Mouse (Mus musculus) activated CD4-positive, CD25-positive, alpha-beta regulatory T cell, adult 4 months (primary cell): ENCODE data around the gene Wdr91. TPM values are rescaled to one million over a fixed set of nuclear protein-coding genes. Genes with fewer than 3 reads are reported as not detected.

Experiments used
- ATAC-seq: one replicate; pipeline ENCODE4 v1.8.0; 2017
- polyA plus RNA-seq, 2 experiments: library from polyadenylated mRNA; unstranded; fragments of 100-300 nt; shearing (Covaris generic); gene quantifications; one replicate each; pipeline ENCODE4 v1.2.1; 2017

The Wdr91 gene
- polyA plus RNA-seq, result 10 to 100 TPM; 17.8 to 22.1 TPM

DNA sequence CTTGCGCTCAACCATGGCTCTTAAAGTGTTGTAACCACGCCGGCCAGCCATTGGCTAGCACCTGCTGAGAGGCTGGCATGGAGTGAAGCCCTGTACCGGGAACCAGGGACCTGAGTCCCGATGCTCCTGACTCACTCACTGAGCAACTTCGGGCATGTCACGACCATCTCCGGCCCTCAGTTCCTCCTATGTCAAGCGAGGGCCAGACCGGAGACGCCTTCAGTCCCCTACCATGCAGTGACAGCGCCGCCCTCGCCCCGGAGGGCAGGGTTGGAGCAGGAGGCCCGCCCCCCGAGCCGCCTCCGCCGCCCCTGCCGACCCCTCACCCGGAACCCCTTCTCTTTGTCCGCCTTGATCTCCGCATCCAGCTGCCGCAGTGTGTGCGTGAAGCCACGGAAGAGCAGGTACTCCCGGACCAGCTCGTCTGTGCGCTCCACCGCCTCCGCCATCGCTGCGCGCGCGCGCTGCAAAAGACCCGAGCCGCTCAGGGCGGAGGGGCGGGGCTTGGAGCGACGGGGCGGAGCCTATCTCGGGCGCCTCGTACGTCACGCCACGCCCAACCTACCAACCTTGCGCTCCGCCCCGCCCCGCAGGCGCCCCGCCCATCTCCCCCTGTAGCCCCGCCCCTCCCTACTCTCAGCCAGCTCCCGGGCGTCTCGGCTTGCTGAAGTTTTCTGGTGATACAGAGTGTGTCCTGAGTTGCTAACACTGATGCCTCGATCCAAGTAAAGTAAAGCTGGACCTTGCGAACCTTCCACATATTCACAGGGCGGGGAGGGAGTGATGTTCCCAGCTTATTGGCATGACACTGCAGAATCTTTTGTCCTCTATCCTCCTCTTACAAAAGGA, at the start of gene Wdr91:
TSS of gene Wdr91 (minus strand) at position 506 of the 849 bp plus-strand sequence.
- peak; percentile 90 for ATAC-seq

GRCm38 (mm10) chr6:34959131-34959530, 48.5 kb upstream of the Wdr91 start:
- ATAC-seq, result no peak

DNA sequence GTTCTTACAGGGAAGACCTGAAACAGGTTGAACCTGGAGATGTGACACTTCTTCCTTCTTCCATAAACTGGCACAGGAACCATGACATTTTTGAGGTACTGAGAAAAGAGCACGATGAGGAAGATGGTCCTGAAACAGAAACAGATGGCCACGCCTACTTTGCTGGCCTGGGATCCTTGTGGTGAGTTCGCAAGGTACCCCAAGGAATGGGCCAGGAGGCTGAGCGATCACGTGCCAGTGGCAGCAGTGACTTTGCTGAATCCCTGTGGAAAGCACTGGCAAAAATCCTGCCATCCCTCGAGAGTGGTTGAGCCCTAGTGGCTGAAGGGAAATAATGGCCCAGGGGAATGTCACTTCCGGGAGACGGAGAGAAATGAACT, 45.2 kb upstream of the Wdr91 start:
- ATAC-seq, result no peak

GRCm38 (mm10) chr6:34954926-34955861, 44.5 kb upstream of the Wdr91 start:
- peak; percentile 90 for ATAC-seq

GRCm38 (mm10) chr6:34951956-34952667, 41.4 kb upstream of the Wdr91 start:
- no peak for ATAC-seq

DNA sequence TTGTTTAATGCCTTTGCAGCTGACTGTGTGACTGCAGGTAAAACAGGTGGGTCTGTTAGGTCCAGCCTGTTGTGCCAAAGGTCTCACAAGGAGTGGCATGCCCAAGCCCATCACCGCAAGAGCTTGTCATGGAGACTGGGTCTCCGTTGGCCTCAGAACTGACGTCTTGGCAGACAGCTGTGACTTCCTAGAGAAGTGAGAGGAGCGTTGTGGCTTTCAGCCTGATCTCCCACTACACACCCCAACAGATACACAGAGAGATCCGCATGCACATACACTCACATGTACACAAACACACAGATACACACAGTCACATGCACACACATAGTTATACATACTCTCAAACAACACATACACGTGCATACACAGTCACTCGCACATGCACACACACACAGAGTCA, 40.8 kb upstream of the Wdr91 start:
- no peak for ATAC-seq

DNA sequence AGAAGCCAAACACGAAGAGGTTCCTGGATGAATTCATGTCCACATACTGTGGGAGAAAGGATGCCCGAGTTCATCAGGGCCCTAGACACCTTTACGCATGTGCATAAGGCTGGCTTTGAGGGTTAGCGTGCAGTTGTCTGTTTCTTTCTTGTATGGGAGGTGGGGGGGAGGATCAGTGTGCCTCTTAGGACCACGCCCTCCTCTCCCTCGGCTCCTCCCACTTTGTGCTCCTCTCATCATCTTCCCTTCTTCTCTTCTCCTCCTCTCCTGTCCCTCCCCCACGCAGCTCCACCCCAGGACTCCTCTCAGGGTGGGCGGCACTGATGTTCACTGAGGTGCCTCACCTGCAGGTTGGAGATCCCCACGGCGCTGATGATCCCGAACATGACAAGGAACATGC, 37.8 kb upstream of the Wdr91 start:
- no peak for ATAC-seq

DNA sequence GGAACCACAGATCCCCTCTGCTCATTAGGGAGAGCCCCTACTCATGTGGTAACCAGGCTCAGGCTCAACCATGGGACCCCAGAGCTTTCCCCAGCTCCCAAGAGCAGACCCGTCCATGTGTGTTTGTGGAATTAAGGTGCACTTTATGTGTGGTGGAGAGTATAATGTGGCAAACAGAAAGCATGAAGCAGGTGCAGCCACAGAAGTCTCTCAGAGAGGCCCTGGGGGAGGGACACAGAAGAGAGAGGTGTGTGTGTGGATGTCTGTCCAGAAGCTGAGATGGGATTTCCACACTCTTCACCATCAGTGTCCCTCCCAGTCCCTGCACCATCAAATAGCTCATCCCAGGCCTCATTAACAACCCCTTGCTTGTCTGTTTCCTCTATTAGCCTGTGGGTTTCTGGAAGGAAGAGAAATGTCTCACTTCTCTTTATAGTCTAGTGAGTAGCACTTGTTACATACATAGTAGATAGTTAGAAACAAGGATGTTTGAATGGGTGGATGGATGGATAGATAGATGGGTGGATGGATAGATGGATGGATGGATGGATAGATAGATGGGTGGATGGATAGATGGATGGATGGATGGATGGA, 35.9 kb upstream of the Wdr91 start:
- ATAC-seq, result no peak

DNA sequence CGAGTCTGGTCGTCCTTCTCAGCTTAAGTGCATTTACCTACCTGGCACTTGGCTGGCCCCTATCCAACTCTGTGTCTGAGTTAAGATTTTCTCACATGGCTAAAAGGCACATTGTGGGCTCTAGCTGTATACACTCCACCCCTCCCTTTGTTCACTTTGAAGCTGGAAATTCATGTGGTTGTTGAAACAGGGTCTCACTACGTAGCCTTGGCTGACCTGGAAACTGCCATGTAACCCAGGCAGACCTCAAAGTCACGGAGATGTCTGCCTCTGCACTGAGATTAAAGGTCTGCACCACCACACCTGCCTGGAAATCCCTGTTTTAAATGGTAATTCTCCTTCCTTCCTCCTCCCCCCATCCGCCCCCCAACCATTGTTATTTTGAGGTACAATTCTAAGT, 32.8 kb upstream of the Wdr91 start:
- no peak for ATAC-seq

DNA sequence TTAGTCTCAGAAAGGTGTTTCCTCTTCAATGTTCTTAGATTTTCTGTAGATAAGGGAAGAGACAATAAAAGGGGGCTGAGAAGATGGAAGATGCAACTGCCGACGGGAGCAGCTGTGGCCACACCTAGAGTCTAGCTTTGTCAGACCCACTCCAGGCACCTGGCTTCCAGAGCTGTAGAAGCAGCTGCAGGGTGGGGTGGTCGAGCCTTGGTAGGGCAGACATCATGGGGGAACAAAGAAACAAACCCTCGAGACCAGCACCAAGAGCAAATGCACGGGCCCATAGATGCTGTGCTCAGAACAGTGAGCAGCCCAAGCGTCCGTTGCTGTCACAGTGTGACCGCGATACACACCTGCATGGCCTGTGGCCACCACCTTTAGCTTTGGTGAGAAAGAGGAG, 31.8 kb upstream of the Wdr91 start:
- no peak for ATAC-seq

- ATAC-seq, result no peak
Measured at GRCm38 (mm10) chr6:34941496-34941895, 30.8 kb upstream of the Wdr91 start.

GRCm38 (mm10) chr6:34939451-34939850, 28.8 kb upstream of the Wdr91 start:
- no peak for ATAC-seq

DNA sequence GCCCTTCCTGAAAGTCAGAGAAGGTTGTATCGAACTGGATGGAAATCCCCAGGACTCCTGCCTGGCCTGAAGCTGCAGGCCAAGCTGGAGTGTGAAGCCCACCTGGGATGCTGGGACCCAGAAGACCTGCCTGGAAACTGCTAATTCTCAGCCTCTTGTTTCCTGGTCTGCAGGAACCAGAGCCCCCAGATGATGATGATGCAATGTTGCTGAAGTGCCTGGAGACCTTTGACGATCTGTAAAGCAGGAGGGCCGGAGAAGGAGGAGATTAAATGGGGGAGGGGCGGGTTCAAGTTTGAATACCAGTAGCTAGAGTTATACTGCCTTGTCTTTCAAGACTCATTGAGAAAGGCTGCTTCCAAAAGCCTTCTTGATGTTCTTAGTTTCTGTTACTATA, 28.3 kb upstream of the Wdr91 start:
- peak; percentile 4 for ATAC-seq

DNA sequence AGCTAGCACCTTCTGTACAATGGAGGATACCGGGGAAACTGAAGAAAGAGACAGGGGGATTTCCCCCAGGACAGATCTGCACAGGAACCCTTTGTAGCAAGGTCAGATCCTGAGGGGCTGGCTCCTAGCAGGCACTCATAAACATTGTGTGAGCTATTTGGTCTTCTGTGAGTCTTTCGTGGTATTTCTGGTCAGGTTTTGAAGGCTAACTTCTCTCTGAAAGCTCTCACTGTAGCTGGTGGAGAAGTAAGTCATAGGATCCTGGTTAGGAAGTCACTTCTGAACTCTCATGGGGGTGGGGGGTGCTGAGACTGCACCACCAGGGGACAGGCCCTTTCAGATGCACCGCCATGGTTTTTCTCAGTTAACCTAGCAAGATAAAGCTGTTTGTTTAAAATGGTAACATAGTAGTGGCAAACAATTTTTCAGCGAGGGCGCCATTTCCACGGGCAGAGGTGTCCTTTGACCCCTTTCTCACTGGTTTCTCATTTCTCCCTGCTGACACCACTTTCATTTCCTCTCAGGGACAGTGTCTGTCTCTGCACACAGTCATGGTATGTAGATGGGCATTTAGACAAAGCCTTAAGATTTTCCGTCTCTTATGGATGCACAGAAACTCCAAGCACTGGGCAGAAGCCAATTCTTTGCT, 27.7 kb upstream of the Wdr91 start:
- peak; percentile 87 for ATAC-seq

DNA sequence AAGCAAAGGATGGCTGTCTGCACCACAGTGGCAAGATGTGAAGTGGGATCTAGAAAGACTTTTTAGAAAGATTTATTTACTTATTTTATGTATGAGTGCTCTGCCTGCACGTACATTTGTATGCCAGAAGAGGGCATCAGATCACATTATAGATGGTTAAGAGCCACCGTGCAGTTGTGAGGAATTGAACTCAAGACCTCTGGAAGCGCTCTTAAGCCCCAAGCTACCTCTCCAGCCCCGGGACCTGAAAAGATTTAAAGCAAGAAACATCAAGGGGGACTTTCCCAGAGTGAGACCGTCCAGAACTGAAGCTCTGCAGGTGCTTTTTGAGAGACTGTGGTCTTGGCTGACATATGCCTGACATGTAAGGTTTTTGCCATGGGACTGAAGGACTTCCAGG, 26.1 kb upstream of the Wdr91 start:
- ATAC-seq, result no peak

- no peak for ATAC-seq
Measured at GRCm38 (mm10) chr6:34932633-34933032, 22.0 kb upstream of the Wdr91 start.

DNA sequence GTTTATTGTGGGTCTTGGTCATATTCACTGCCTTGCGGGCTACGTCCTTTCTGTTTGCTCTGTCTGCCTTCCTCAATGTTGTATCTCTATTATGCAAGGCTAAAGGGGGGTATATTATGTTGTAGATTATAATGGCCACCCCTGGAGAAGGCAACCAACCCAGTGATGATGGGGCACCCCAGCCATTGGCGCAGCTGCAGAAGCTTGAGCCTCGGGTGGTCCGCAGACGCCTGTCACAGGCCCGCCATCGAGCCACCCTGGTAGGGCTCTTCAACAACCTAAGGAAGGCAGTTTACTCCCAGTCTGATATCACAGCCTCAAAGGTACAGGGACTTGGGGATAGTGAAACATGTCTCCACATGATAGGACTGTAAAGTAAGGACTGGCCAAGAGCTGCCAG, 16.9 kb upstream of the Wdr91 start:
- ATAC-seq, result no peak

DNA sequence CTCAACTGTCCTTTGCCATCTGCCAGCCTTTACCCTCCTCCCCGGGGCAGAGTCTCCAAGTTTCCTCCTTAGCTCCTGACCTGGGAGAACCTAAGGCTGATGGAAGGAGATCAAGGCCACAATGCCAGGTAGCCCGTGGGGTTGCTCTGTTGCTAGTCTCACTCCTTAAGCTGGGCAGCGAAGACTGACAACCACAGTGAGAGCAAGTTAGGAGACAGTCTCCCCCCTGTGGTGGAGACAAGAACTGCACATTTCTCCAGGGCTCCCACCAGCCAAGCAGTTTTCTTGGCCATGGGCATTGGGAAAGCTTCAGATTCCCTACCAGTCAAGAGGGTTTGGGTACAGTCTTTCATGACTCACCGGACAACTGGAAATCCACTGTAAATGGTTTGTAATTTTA, 16.5 kb upstream of the Wdr91 start:
- peak; percentile 63 for ATAC-seq

DNA sequence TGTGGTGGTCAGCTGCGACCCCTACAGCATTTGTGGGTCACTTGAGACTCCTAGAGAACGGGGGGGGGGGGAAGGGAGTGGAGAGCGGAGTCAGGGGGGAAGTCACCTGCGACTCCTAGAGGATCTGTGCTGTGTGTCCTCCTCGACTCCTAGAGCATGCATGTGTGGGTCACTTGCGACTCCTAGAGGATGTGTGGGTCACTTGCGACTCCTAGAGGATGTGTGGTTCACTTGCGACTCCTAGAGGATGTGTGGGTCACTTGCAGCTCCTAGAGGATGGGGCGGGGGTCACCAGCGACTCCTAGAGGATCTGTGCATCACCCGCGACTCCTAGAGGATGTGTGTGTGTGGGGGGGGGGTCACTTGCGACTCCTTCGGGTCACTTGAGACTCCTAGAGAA, 11.3 kb upstream of the Wdr91 start:
- peak; percentile 36 for ATAC-seq

- no peak for ATAC-seq
Measured at GRCm38 (mm10) chr6:34920631-34921030, 10.0 kb upstream of the Wdr91 start.

- no peak for ATAC-seq
Measured at GRCm38 (mm10) chr6:34919956-34920355, 9.3 kb upstream of the Wdr91 start, which contains the start of gene Stra8. TSS of gene Stra8 (plus strand) at chr6:34920163.

- no peak for ATAC-seq
Measured at GRCm38 (mm10) chr6:34919146-34919545, 8.5 kb upstream of the Wdr91 start.
